Mouse (Mus musculus) retina, postnatal 1 day (tissue): ENCODE data around the gene Gm12184.
"Not testable (repeated sequence)": the region's sequence is repeated elsewhere in the genome, so short reads cannot be mapped to it uniquely, and the experiment has no call there.

ENCODE experiments used
- DNase-seq: peaks from one replicate; pipeline ENCODE4 v3.0.0-alpha.2; 2012

The Gm12184 gene

GRCm38 (mm10) chr11:48798984-48799920 is 27.2 kb downstream of the Gm12184 start:
- DNase-seq: no peak

- no peak for DNase-seq
Observed at GRCm38 (mm10) chr11:48798308-48798707, 28.1 kb downstream of the Gm12184 start.

GRCm38 (mm10) chr11:48797287-48797686 is 29.2 kb downstream of the Gm12184 start:
- DNase-seq: no peak

- no peak for DNase-seq
Observed at GRCm38 (mm10) chr11:48796290-48796689, 30.2 kb downstream of the Gm12184 start.

GRCm38 (mm10) chr11:48795221-48795620 is 31.2 kb downstream of the Gm12184 start:
- no peak for DNase-seq

- no peak for DNase-seq
Observed at GRCm38 (mm10) chr11:48793184-48793583, 33.3 kb downstream of the Gm12184 start.

GRCm38 (mm10) chr11:48791894-48792293 is 34.6 kb downstream of the Gm12184 start:
- DNase-seq: not testable (repeated sequence)

- DNase-seq: no peak
Observed at GRCm38 (mm10) chr11:48790946-48791345, 35.5 kb downstream of the Gm12184 start.

- DNase-seq: peak; percentile 86
Observed at GRCm38 (mm10) chr11:48789973-48790823, 36.3 kb downstream of the Gm12184 start.

GRCm38 (mm10) chr11:48789215-48789614 is 37.2 kb downstream of the Gm12184 start:
- no peak for DNase-seq

GRCm38 (mm10) chr11:48788311-48789089 is 38.0 kb downstream of the Gm12184 start:
- DNase-seq: peak; percentile 93

- DNase-seq: peak; percentile 79
Observed at GRCm38 (mm10) chr11:48787455-48788211, 38.8 kb downstream of the Gm12184 start.

- DNase-seq: no peak
Observed at GRCm38 (mm10) chr11:48782243-48782642, 44.2 kb downstream of the Gm12184 start.

GRCm38 (mm10) chr11:48779450-48779849 is 47.0 kb downstream of the Gm12184 start:
- DNase-seq: peak; percentile 71

GRCm38 (mm10) chr11:48777303-48777702 is 49.2 kb downstream of the Gm12184 start:
- DNase-seq: no peak

GRCm38 (mm10) chr11:48776664-48777063 is 49.8 kb downstream of the Gm12184 start:
- peak; percentile 36 for DNase-seq

- peak; percentile 86 for DNase-seq
Observed at GRCm38 (mm10) chr11:48775483-48775882, 51.0 kb downstream of the Gm12184 start.
